Mouse (Mus musculus): ENCODE data around the gene Ccnd3. TPM values are rescaled to one million over a fixed set of nuclear protein-coding genes. Genes with fewer than 3 reads are reported as not detected.

Gene Ccnd3
- polyA plus RNA-seq, 1 experiment from 2014 or later, result 276 TPM

- Histone ChIP-seq H3K4me3 (ENCODE audit: low read length) (no peak overlapping the region), H3K27ac (ENCODE audit: low read depth, low read length) (no peak overlapping the region), H3K4me1 (ENCODE audit: control insufficient read depth, insufficient read depth, low read length) (no peaks in the 10 kb centered on the region), H3K9me3 (ENCODE audit: control insufficient read depth, low read length) (no peaks in the 10 kb centered on the region), H3K36me3 (ENCODE audit: control insufficient read depth, insufficient read depth, low read length) (no peaks in the 10 kb centered on the region), H3K9ac (ENCODE audit: low read depth, low read length) (no peak overlapping the region), H3K4me2 (replicated peaks; ENCODE audit: low read depth, low read length) (no peak overlapping the region), H3K27me3 (ENCODE audit: control insufficient read depth, insufficient read depth, low read length) (no peaks in the 10 kb centered on the region)
- no peak for ATAC-seq (ENCODE audit: low FRiP score, low TSS enrichment)
- 69% methylated on average over 3 of the region's 5 CpGs for WGBS
Measured at GRCm38 (mm10) chr17:47542061-47542460, 37.2 kb downstream of the Ccnd3 start.

- Histone ChIP-seq H3K27ac (ENCODE audit: low read depth, low read length) (no peak overlapping the region), H3K4me2 (replicated peaks; ENCODE audit: low read depth, low read length) (no peak overlapping the region), H3K36me3 (ENCODE audit: control insufficient read depth, insufficient read depth, low read length) (no peaks in the 10 kb centered on the region), H3K4me1 (ENCODE audit: control insufficient read depth, insufficient read depth, low read length) (no peaks in the 10 kb centered on the region), H3K4me3 (ENCODE audit: low read length) (no peak overlapping the region), H3K9ac (ENCODE audit: low read depth, low read length) (no peak overlapping the region), H3K27me3 (ENCODE audit: control insufficient read depth, insufficient read depth, low read length) (no peaks in the 10 kb centered on the region), H3K9me3 (ENCODE audit: control insufficient read depth, low read length) (no peaks in the 10 kb centered on the region)
- 81% methylated on average over 7 of the region's 7 CpGs for whole genome bisulfite sequencing
- no peak for ATAC-seq (ENCODE audit: low FRiP score, low TSS enrichment)
Measured at GRCm38 (mm10) chr17:47543051-47543650, 38.3 kb downstream of the Ccnd3 start.

DNA sequence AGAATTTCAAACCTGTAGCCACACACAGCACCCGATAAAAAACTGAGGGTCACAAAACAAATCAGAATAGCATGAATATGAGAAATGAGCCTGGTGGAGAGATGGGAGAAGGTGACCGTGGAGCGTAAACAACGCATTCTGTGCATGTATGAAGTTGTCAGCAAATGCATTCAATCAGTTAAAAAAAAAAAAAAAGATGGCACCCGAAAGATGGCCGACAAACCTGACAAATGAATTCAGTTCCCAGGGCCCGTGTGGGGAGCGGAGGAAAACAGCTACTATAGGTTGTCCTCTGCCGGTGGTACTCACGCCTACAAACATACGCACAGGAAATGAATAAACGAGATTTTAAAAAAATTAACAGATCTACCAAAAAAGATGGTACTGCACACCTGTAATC, 40.3 kb downstream of the Ccnd3 start:
- whole genome bisulfite sequencing, result 94% methylated on average over 12 of the region's 12 CpGs
- Histone ChIP-seq H3K4me2 (replicated peaks; ENCODE audit: low read depth, low read length) (no peak overlapping the region), H3K4me3 (ENCODE audit: low read length) (no peak overlapping the region), H3K27me3 (ENCODE audit: control insufficient read depth, insufficient read depth, low read length) (no peaks in the 10 kb centered on the region), H3K27ac (ENCODE audit: low read depth, low read length) (no peak overlapping the region), H3K9ac (ENCODE audit: low read depth, low read length) (no peak overlapping the region), H3K4me1 (ENCODE audit: control insufficient read depth, insufficient read depth, low read length) (no peaks in the 10 kb centered on the region), H3K36me3 (ENCODE audit: control insufficient read depth, insufficient read depth, low read length) (no peaks in the 10 kb centered on the region), H3K9me3 (ENCODE audit: control insufficient read depth, low read length) (no peaks in the 10 kb centered on the region)
- ATAC-seq (ENCODE audit: low FRiP score, low TSS enrichment), result no peak

DNA sequence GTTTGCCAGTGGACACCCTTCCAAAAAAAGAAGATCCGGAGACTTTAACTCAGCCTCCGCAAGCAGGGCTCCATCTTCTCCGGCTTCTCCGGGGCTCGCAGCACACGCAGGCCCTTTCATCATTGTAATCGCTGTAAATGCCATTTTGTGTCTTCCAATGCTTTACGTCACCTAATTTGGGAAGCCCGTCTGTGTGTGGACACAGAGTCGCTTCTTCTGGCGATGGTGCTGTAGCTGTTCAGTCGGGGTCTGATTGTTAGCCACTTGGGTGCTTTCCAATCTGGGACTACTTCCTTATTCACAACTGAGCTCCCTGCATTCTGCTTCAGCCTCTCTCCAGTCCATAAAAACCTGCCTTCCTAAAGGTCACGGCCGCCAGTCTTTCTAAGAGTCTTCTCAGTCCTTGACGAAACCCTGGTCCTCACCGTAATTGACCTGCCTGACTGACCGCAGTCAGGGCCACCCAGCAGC, 41.0 kb downstream of the Ccnd3 start:
- H3K4me2 ChIP-seq (replicated peaks; ENCODE audit: low read depth, low read length), result no peak overlapping the region
- H3K27ac ChIP-seq (ENCODE audit: low read depth, low read length), result no peak overlapping the region
- WGBS, result 77% methylated on average over 17 of the region's 17 CpGs
- ATAC-seq (ENCODE audit: low FRiP score, low TSS enrichment), result no peak
- H3K4me1 ChIP-seq (ENCODE audit: control insufficient read depth, insufficient read depth, low read length), result no peaks in the 10 kb centered on the region
- H3K36me3 ChIP-seq (ENCODE audit: control insufficient read depth, insufficient read depth, low read length), result no peaks in the 10 kb centered on the region
- H3K9me3 ChIP-seq (ENCODE audit: control insufficient read depth, low read length), result no peaks in the 10 kb centered on the region
- no peak overlapping the region for H3K4me3 ChIP-seq (ENCODE audit: low read length)
- H3K27me3 ChIP-seq (ENCODE audit: control insufficient read depth, insufficient read depth, low read length), result no peaks in the 10 kb centered on the region
- H3K9ac ChIP-seq (ENCODE audit: low read depth, low read length), result no peak overlapping the region

- no peak overlapping the region for H3K9ac ChIP-seq (ENCODE audit: low read depth, low read length)
Measured at GRCm38 (mm10) chr17:47551049-47551448, 46.2 kb downstream of the Ccnd3 start.

DNA sequence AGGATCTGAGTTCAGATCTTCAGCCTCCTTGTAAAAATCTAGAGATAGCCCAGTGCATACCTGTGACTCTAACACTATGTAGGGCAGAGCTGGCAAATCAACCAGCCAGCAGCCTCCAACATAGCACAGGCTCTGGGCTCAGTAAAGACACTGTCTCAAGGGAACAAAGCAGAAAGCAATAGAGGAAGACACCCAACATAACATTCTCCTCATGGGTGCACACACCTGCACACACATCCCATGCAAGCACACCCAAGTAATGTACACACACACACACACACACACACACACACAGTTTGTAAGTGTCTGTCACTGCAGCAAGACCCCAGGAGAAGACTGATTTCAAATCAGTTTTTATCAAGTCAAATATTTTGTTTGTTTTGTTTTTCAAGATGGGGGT, 48.1 kb downstream of the Ccnd3 start:
- Histone ChIP-seq H3K9me3 (ENCODE audit: control insufficient read depth, low read length) (no peaks in the 10 kb centered on the region), H3K27me3 (ENCODE audit: control insufficient read depth, insufficient read depth, low read length) (no peaks in the 10 kb centered on the region), H3K27ac (ENCODE audit: low read depth, low read length) (no peak overlapping the region), H3K4me1 (ENCODE audit: control insufficient read depth, insufficient read depth, low read length) (no peaks in the 10 kb centered on the region), H3K9ac (ENCODE audit: low read depth, low read length) (no peak overlapping the region), H3K4me2 (replicated peaks; ENCODE audit: low read depth, low read length) (no peak overlapping the region), H3K36me3 (ENCODE audit: control insufficient read depth, insufficient read depth, low read length) (no peaks in the 10 kb centered on the region), H3K4me3 (ENCODE audit: low read length) (no peak overlapping the region)
- ATAC-seq (ENCODE audit: low FRiP score, low TSS enrichment), result no peak

More at GRCm38 (mm10) chr17:47551049-47551448, 46.2 kb downstream of the Ccnd3 start:
- Histone ChIP-seq H3K4me3 (ENCODE audit: low read length) (no peak overlapping the region), H3K4me2 (replicated peaks; ENCODE audit: low read depth, low read length) (no peak overlapping the region), H3K27ac (ENCODE audit: low read depth, low read length) (no peak overlapping the region), H3K4me1 (ENCODE audit: control insufficient read depth, insufficient read depth, low read length) (no peaks in the 10 kb centered on the region), H3K27me3 (ENCODE audit: control insufficient read depth, insufficient read depth, low read length) (no peaks in the 10 kb centered on the region), H3K9me3 (ENCODE audit: control insufficient read depth, low read length) (no peaks in the 10 kb centered on the region), H3K36me3 (ENCODE audit: control insufficient read depth, insufficient read depth, low read length) (no peaks in the 10 kb centered on the region)
- ATAC-seq (ENCODE audit: low FRiP score, low TSS enrichment), result no peak; the same call in 1 of the 2 replicates
- WGBS, result 57% methylated on average over 7 of the region's 7 CpGs

DNA sequence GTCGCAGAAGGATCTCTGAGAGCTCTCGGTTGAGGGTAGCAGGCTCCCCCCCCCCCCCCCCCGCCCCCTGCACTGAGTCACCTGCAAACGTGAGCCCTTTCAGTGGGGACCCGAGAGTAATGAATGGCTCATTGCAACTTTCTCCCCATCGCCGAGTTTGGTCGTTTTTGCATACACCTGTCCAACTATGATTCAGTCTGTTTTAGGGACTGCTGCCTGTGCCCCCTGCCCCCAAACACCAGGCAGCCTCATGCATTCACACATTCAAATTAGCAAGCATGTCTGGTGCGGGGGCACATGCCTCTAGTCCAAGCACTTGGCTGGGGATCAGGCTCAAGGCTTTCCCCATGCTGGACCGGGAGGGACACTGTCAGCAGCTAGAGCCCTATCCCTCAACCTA, 49.8 kb downstream of the Ccnd3 start:
- ATAC-seq (ENCODE audit: low FRiP score, low TSS enrichment), result no peak
- no peaks in the 10 kb centered on the region for H3K9me3 ChIP-seq (ENCODE audit: control insufficient read depth, low read length)
- no peaks in the 10 kb centered on the region for H3K36me3 ChIP-seq (ENCODE audit: control insufficient read depth, insufficient read depth, low read length)
- WGBS, result 77% methylated on average over 9 of the region's 10 CpGs
- H3K27ac ChIP-seq (ENCODE audit: low read depth, low read length), result no peak overlapping the region
- H3K4me2 ChIP-seq (replicated peaks; ENCODE audit: low read depth, low read length), result no peak overlapping the region
- H3K27me3 ChIP-seq (ENCODE audit: control insufficient read depth, insufficient read depth, low read length), result no peaks in the 10 kb centered on the region
- no peaks in the 10 kb centered on the region for H3K4me1 ChIP-seq (ENCODE audit: control insufficient read depth, insufficient read depth, low read length)
- H3K4me3 ChIP-seq (ENCODE audit: low read length), result no peak overlapping the region
- H3K9ac ChIP-seq (ENCODE audit: low read depth, low read length), result no peak overlapping the region

DNA sequence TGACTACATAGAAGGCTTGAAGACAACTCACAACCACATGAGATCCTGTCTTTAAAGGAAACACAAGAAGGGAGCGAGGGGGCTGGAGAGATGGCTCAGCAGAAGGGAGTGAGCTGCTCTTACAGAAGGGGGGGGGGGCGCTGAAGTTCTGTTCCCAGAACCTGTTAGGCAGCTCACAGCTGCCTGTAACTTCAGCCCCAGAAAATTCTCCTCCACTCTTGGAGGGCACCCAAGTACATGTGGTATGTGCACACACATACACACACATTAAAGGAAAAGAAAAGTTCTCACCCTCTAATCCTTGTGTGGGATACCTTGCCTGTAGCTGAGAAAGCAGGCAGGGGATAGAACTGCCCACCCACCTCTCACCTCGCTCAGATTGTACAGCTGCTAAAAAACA, 52.3 kb downstream of the Ccnd3 start:
- Histone ChIP-seq H3K36me3 (ENCODE audit: control insufficient read depth, insufficient read depth, low read length) (no peaks in the 10 kb centered on the region), H3K4me3 (ENCODE audit: low read length) (no peak overlapping the region), H3K27me3 (ENCODE audit: control insufficient read depth, insufficient read depth, low read length) (no peaks in the 10 kb centered on the region), H3K9me3 (ENCODE audit: control insufficient read depth, low read length) (no peaks in the 10 kb centered on the region), H3K4me1 (ENCODE audit: control insufficient read depth, insufficient read depth, low read length) (no peaks in the 10 kb centered on the region), H3K9ac (ENCODE audit: low read depth, low read length) (no peak overlapping the region), H3K4me2 (replicated peaks; ENCODE audit: low read depth, low read length) (no peak overlapping the region), H3K27ac (ENCODE audit: low read depth, low read length) (no peak overlapping the region)
- ATAC-seq (ENCODE audit: low FRiP score, low TSS enrichment), result no peak
- 67% methylated on average over 3 of the region's 3 CpGs for WGBS

GRCm38 (mm10) chr17:47559726-47560125, 54.9 kb downstream of the Ccnd3 start:
- Histone ChIP-seq H3K36me3 (ENCODE audit: control insufficient read depth, insufficient read depth, low read length) (no peaks in the 10 kb centered on the region), H3K9ac (ENCODE audit: low read depth, low read length) (no peak overlapping the region), H3K27me3 (ENCODE audit: control insufficient read depth, insufficient read depth, low read length) (no peaks in the 10 kb centered on the region), H3K9me3 (ENCODE audit: control insufficient read depth, low read length) (no peaks in the 10 kb centered on the region), H3K4me3 (ENCODE audit: low read length) (no peak overlapping the region), H3K27ac (ENCODE audit: low read depth, low read length) (no peak overlapping the region), H3K4me2 (replicated peaks; ENCODE audit: low read depth, low read length) (no peak overlapping the region), H3K4me1 (ENCODE audit: control insufficient read depth, insufficient read depth, low read length) (no peaks in the 10 kb centered on the region)
- 72% methylated on average over 6 of the region's 6 CpGs for WGBS
- no peak for ATAC-seq (ENCODE audit: low FRiP score, low TSS enrichment)

Measured in kidney, embryonic 14.5 days (tissue).